Mouse (Mus musculus) spleen, adult 2 months (tissue): ENCODE measurements at regions not wholly inside any gene's neighbourhood (a gene's known extent, or its start where the extent isn't known, plus 50 kb on each side); places are given as distances from the start of the nearest gene placed in this dataset.
A peak's percentile ranks its signal among the peaks of the same experiment; 100 is the strongest.
"Not testable (repeated sequence)": the region's sequence is repeated elsewhere in the genome, so short reads cannot be mapped to it uniquely, and the experiment has no call there.

ENCODE experiments used
- DNase-seq, 2 experiments: peaks; one replicate each; pipeline versions ENCODE4 v3.0.0 to v3.0.0-alpha.2; 2012 to 2021; ENCODE audit warnings: low spot score in 2 of 2, low read depth in 1 of 2
- H3K27ac ChIP-seq: fragments of 200-500 bp; 2 replicates; pipeline ENCODE4 v1.5.1; 2012; ENCODE audit warnings: low read length, inconsistent platforms; ENCODE audit not compliant: insufficient read depth
- H3K27me3 ChIP-seq: fragments of 200-500 bp; 2 replicates; pipeline ENCODE4 v1.6.1; 2012; ENCODE audit warnings: mild to moderate bottlenecking, moderate library complexity, low read length, inconsistent platforms; ENCODE audit not compliant: control insufficient read depth, insufficient read depth
- H3K36me3 ChIP-seq: fragments of 200-500 bp; 2 replicates; pipeline ENCODE4 v1.6.1; 2012; ENCODE audit warnings: mild to moderate bottlenecking, low read length, inconsistent platforms; ENCODE audit not compliant: control insufficient read depth, insufficient read depth
- H3K4me1 ChIP-seq: fragments of 200-500 bp; 2 replicates; pipeline ENCODE4 v1.6.1; 2011; ENCODE audit warnings: inconsistent platforms; ENCODE audit not compliant: control insufficient read depth, insufficient read depth, insufficient read length
- H3K4me3 ChIP-seq: fragments of 200-500 bp; 2 replicates; pipeline ENCODE4 v1.5.1; 2011; ENCODE audit warnings: mild to moderate bottlenecking, inconsistent platforms; ENCODE audit not compliant: insufficient read depth, insufficient read length; ENCODE audit errors: extremely low read depth
- CTCF ChIP-seq: fragments of 200-500 bp; IDR thresholded peaks from 2 replicates; pipeline ENCODE4 v1.5.1; 2011; ENCODE audit warnings: mild to moderate bottlenecking, inconsistent platforms; ENCODE audit not compliant: insufficient read depth, insufficient read length, insufficient replicate concordance; ENCODE audit errors: extremely low read depth
- POLR2A ChIP-seq: fragments of 200-500 bp; IDR thresholded peaks from 2 replicates; pipeline ENCODE4 v1.6.1; 2011; ENCODE audit warnings: low read depth, low read length, inconsistent platforms
- WGBS: fragments of 180-500 bp; shearing (Covaris S2); methylation state at CpG from one replicate; pipeline ENCODE4 v1.1.7; 2018; 5-methylcytosine and 5-hydroxymethylcytosine counted together

- not testable (repeated sequence) for H3K27ac ChIP-seq, H3K4me3 ChIP-seq, H3K27me3 ChIP-seq, H3K4me1 ChIP-seq, H3K36me3 ChIP-seq, DNase-seq
- WGBS, result 46% methylated on average over 2 of the region's 2 CpGs
Measured at GRCm38 (mm10) chr14:14478159-14478558, 77.1 kb downstream of the Olfr721-ps1 start.

- TF ChIP-seq POLR2A, result no peak
- peak; percentile 36; the same call in 1 of the 2 replicates for TF ChIP-seq CTCF
- H3K4me1 ChIP-seq, result no peaks in the 10 kb centered on the region
- no peak overlapping the region for H3K4me3 ChIP-seq
- H3K27me3 ChIP-seq, result no peaks in the 10 kb centered on the region
- H3K27ac ChIP-seq, result no peak overlapping the region
- DNase-seq, result peak; percentile 28 to 51
- H3K36me3 ChIP-seq, result no peaks in the 10 kb centered on the region
- 84% methylated on average over 1 of the region's 1 CpGs for WGBS
Measured at GRCm38 (mm10) chr14:14481840-14482239, 80.7 kb downstream of the Olfr721-ps1 start.

- 89% methylated on average over 1 of the region's 1 CpGs for WGBS
- no peak overlapping the region for H3K4me3 ChIP-seq
- H3K4me1 ChIP-seq, result no peaks in the 10 kb centered on the region
- no peaks in the 10 kb centered on the region for H3K36me3 ChIP-seq
- no peak for DNase-seq
- TF ChIP-seq POLR2A, result no peak
- no peak for TF ChIP-seq CTCF
- no peak overlapping the region for H3K27ac ChIP-seq
- H3K27me3 ChIP-seq, result no peaks in the 10 kb centered on the region
Measured at GRCm38 (mm10) chr14:14486356-14486755, 85.3 kb downstream of the Olfr721-ps1 start.

- H3K36me3 ChIP-seq, result no peaks in the 10 kb centered on the region
- no peak overlapping the region for H3K27ac ChIP-seq
- no peaks in the 10 kb centered on the region for H3K27me3 ChIP-seq
- H3K4me3 ChIP-seq, result no peak overlapping the region
- no peaks in the 10 kb centered on the region for H3K4me1 ChIP-seq
- no peak for TF ChIP-seq POLR2A
- DNase-seq, result no peak
Measured at GRCm38 (mm10) chr14:14490501-14490900, 89.4 kb downstream of the Olfr721-ps1 start.

- Histone ChIP-seq H3K27ac (no peak overlapping the region), H3K4me1 (no peaks in the 10 kb centered on the region), H3K36me3 (no peaks in the 10 kb centered on the region), H3K27me3 (no peaks in the 10 kb centered on the region), H3K4me3 (no peak overlapping the region)
- no peak for DNase-seq
- TF ChIP-seq CTCF (no peak), POLR2A (no peak)
Measured at GRCm38 (mm10) chr14:14492041-14492440, 90.9 kb downstream of the Olfr721-ps1 start.

GRCm38 (mm10) chr14:14511927-14512326, 110.8 kb downstream of the Olfr721-ps1 start:
- WGBS, result 67% methylated on average over 4 of the region's 4 CpGs
- no peak for DNase-seq
- H3K4me3 ChIP-seq, result no peak overlapping the region
- H3K27me3 ChIP-seq, result no peaks in the 10 kb centered on the region
- H3K36me3 ChIP-seq, result no peaks in the 10 kb centered on the region
- no peak overlapping the region for H3K27ac ChIP-seq
- peaks cover 4% of the 10 kb centered on the region; the same call in 1 of the 2 replicates for H3K4me1 ChIP-seq
- TF ChIP-seq POLR2A (no peak), CTCF (no peak)

GRCm38 (mm10) chr14:14513056-14513455, 112.0 kb downstream of the Olfr721-ps1 start:
- Histone ChIP-seq H3K4me1 (peaks cover 4% of the 10 kb centered on the region; the same call in 1 of the 2 replicates), H3K27me3 (no peaks in the 10 kb centered on the region), H3K27ac (no peak overlapping the region), H3K4me3 (no peak overlapping the region), H3K36me3 (no peaks in the 10 kb centered on the region)
- 82% methylated on average over 2 of the region's 2 CpGs for WGBS
- TF ChIP-seq CTCF, result no peak
- TF ChIP-seq POLR2A, result no peak
- no peak for DNase-seq

- H3K4me1 ChIP-seq, result peaks cover 4% of the 10 kb centered on the region; the same call in 1 of the 2 replicates
- TF ChIP-seq POLR2A, result no peak
- no peak for TF ChIP-seq CTCF
- no peaks in the 10 kb centered on the region for H3K27me3 ChIP-seq
- DNase-seq, result no peak
- no peak overlapping the region for H3K4me3 ChIP-seq
- no peaks in the 10 kb centered on the region for H3K36me3 ChIP-seq
- 18% methylated on average over 3 of the region's 3 CpGs for WGBS
- no peak overlapping the region for H3K27ac ChIP-seq
Measured at GRCm38 (mm10) chr14:14513498-14513897, 112.4 kb downstream of the Olfr721-ps1 start.
